8 mouse cellular contexts compared by ENCODE assay signal in the genomic region with DNA sequence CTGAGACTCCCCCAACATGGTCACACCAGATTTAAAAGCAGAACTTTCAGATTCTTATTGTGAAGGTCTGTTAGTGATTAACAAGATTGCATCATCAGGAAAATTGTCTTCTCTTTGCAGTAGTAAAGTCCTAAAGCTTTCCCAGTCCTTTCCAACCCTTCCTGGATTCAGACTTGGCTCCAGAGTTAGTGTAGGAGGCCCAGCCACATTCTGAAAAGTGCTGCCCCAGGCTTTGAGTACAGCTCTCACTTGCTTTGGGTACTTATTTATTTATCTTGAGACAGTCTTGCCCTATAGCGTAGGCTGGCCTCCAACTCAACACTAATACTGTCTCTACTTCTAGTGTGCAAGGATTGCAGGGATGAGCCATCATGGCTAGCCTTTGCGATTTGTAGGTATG. TPM values are rescaled to one million over a fixed set of nuclear protein-coding genes. Genes with fewer than 3 reads are reported as not detected.
DNase-seq lines count a peak whose midpoint lies in the region; ATAC-seq lines count a peak whose summit lies in the region.

No protein-coding gene starts in this region.

- ATAC-seq in lung, embryonic 15.5 days (ENCODE audit: borderline replicate concordance, extremely low read depth, low FRiP score, low TSS enrichment), result no peak
- ATAC-seq in forebrain, embryonic 16.5 days, result no peak
- ATAC-seq in stomach, embryonic 14.5 days (ENCODE audit: insufficient number of reproducible peaks, insufficient read depth, low FRiP score, low read depth), result no peak

- H3K36me3 ChIP-seq in lung, embryonic 15.5 days, result peaks cover 21% of the 10 kb centered on the region; the same call in 1 of the 2 replicates
- 0 out of 2 replicates have a peak, but pooled peaks cover 2% of the 10 kb centered on the region for H3K36me3 ChIP-seq in forebrain, embryonic 16.5 days (ENCODE audit: control insufficient read depth, insufficient read depth)
- H3K36me3 ChIP-seq in limb, embryonic 10.5 days, result peaks cover 53% of the 10 kb centered on the region
- peaks cover 15% of the 10 kb centered on the region for H3K36me3 ChIP-seq in stomach, embryonic 14.5 days (ENCODE audit: control insufficient read depth, insufficient read depth, low read length)

- H3K27ac ChIP-seq in lung, embryonic 15.5 days, result no peak overlapping the region
- H3K27ac ChIP-seq in forebrain, embryonic 16.5 days (ENCODE audit: low read length), result no peak overlapping the region
- no peak overlapping the region for H3K27ac ChIP-seq in limb, embryonic 10.5 days
- no peak overlapping the region for H3K27ac ChIP-seq in stomach, embryonic 14.5 days (ENCODE audit: low read length)

- no peak for DNase-seq in lung, postnatal 14 days
- DNase-seq in limb, embryonic 10.5 days (ENCODE audit: low spot score), result no peak
- no peak for DNase-seq in layer of hippocampus, adult 11-12 months (ENCODE audit: low spot score)
- no peak for DNase-seq in cerebellum, postnatal 4 days (ENCODE audit: low spot score in 2 of 2)
- no peak for DNase-seq in spleen, postnatal 14 days (ENCODE audit: low spot score in 2 of 2)

- H3K27me3 ChIP-seq in lung, embryonic 15.5 days, result no peaks in the 10 kb centered on the region
- H3K27me3 ChIP-seq in forebrain, embryonic 16.5 days (replicated peaks; ENCODE audit: control insufficient read depth, insufficient read depth, low read length), result no peaks in the 10 kb centered on the region
- no peaks in the 10 kb centered on the region for H3K27me3 ChIP-seq in limb, embryonic 10.5 days (ENCODE audit: low read depth, poor library complexity, severe bottlenecking)
- H3K27me3 ChIP-seq in stomach, embryonic 14.5 days (ENCODE audit: control insufficient read depth, insufficient read depth, low read length), result no peaks in the 10 kb centered on the region

- H3K4me3 ChIP-seq in lung, embryonic 15.5 days, result peak overlapping the region; percentile 89
- H3K4me3 ChIP-seq in forebrain, embryonic 16.5 days (replicated peaks; ENCODE audit: low read length), result peak overlapping the region; percentile 37
- H3K4me3 ChIP-seq in limb, embryonic 10.5 days, result peak overlapping the region; percentile 84
- H3K4me3 ChIP-seq in stomach, embryonic 14.5 days (ENCODE audit: low read depth, low read length), result peak overlapping the region; percentile 99

- peaks cover 59% of the 10 kb centered on the region for H3K4me1 ChIP-seq in lung, embryonic 15.5 days
- peaks cover 45% of the 10 kb centered on the region for H3K4me1 ChIP-seq in forebrain, embryonic 16.5 days (replicated peaks; ENCODE audit: control insufficient read depth, insufficient read depth, low read length)
- peaks cover 26% of the 10 kb centered on the region for H3K4me1 ChIP-seq in limb, embryonic 10.5 days
- H3K4me1 ChIP-seq in stomach, embryonic 14.5 days (ENCODE audit: control insufficient read depth, insufficient read depth, low read length), result peaks cover 33% of the 10 kb centered on the region

- H3K4me2 ChIP-seq in lung, embryonic 15.5 days, result peak overlapping the region; percentile 86
- H3K4me2 ChIP-seq in forebrain, embryonic 16.5 days (ENCODE audit: low read length), result peak overlapping the region; percentile 72
- H3K4me2 ChIP-seq in stomach, embryonic 14.5 days (replicated peaks; ENCODE audit: low read depth, low read length), result peak overlapping the region; percentile 98

- WGBS in lung, embryonic 15.5 days, result 41% methylated on average over 2 of the region's 2 CpGs
- WGBS in forebrain, embryonic 16.5 days, result 74% methylated on average over 2 of the region's 2 CpGs
- 72% methylated on average over 2 of the region's 2 CpGs for WGBS in limb, embryonic 10.5 days
- 52% methylated on average over 2 of the region's 2 CpGs for WGBS in stomach, embryonic 14.5 days

- peak overlapping the region; percentile 43; the same call in 1 of the 2 replicates for H3K9ac ChIP-seq in lung, embryonic 15.5 days
- no peak overlapping the region; the same call in 1 of the 2 replicates for H3K9ac ChIP-seq in forebrain, embryonic 16.5 days (replicated peaks; ENCODE audit: low read depth, low read length)
- no peak overlapping the region for H3K9ac ChIP-seq in stomach, embryonic 14.5 days (replicated peaks; ENCODE audit: low read depth, low read length)

- no peaks in the 10 kb centered on the region for H3K9me3 ChIP-seq in lung, embryonic 15.5 days
- H3K9me3 ChIP-seq in forebrain, embryonic 16.5 days (ENCODE audit: control insufficient read depth, low read length), result no peaks in the 10 kb centered on the region
- H3K9me3 ChIP-seq in limb, embryonic 10.5 days (replicated peaks), result no peaks in the 10 kb centered on the region
- H3K9me3 ChIP-seq in stomach, embryonic 14.5 days (ENCODE audit: control insufficient read depth, low read depth, low read length), result no peaks in the 10 kb centered on the region

RNA-seq across cellular contexts. Expression of gene Alkbh5, which starts 4.6 kb away (rescaled TPM):
- polyA plus RNA-seq in lung, embryonic 15.5 days (2015; fragmentation: Nextera tagmentation; extraction: Ambion mirVana), result 31.8 and 38.0 TPM in 2 replicates
- polyA plus RNA-seq in forebrain, embryonic 16.5 days (2015; fragmentation: Nextera tagmentation; extraction: Ambion mirVana), result 24.2 and 25.9 TPM in 2 replicates
- 31.8 and 34.7 TPM in 2 replicates for polyA plus RNA-seq in limb, embryonic 10.5 days (2016; fragmentation: Nextera tagmentation; extraction: Ambion mirVana)
- 35.1 and 35.3 TPM in 2 replicates for polyA plus RNA-seq in stomach, embryonic 14.5 days (2014; fragmentation: Nextera tagmentation; extraction: Ambion mirVana)

Comparison
In these comparisons a context has a peak if more than half of its experiments do, and no peak if none do; other contexts are left out.
1. H3K4me3 ChIP-seq: peak in every context shown above with its lines; median percentile 99 in stomach, embryonic 14.5 days; 89 in lung, embryonic 15.5 days; 84 in limb, embryonic 10.5 days; 37 in forebrain, embryonic 16.5 days.